Mouse (Mus musculus) 416B (cell line): ENCODE measurements around the gene Serpine2.

Source experiments
- DNase-seq: peaks from one replicate; pipeline ENCODE4 v3.0.0; 2011; ENCODE audit warnings: low read depth

The Serpine2 gene

DNA sequence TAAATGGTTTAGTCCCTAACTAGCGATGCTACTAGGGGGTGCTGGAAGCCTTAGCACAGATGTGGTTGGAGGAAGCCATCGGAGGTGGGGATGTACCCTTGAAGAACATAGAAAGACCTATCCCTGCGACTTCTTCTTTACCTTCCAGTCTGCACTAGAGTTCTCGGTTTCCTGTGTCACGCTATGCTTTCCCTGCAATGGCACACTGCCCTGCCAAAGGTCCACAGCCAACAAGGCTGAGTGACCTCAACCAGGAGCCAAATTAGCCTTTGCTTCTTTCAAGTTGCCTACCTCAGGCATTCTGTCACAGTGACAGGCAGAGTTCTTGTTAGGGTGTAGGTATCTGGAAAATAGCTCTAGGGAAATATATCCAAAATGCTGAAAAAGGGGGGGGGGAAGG lies 104.6 kb downstream of the Serpine2 start:
- DNase-seq, result no peak

DNA sequence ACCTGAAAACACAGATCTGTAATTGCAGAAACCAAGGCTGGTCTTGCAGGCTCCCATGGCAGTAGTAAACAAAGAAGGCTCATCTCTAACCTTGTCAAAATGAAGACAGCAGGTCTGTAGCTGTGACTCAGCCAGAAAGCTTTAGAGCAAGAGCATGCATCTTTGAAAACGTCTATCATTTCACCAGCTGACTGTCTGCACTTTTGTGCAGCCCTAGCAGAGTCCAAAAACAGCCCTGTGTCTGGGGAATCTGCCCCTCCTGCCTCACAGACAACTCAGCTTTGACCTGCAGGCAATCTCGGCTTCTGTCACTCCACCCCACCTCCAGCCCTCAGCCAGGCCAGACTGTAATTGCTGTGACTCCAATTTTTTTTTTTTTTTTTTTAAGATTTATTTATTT lies 105.6 kb downstream of the Serpine2 start:
- no peak for DNase-seq

- no peak for DNase-seq
Observed at GRCm38 (mm10) chr1:79754936-79755335, 106.0 kb downstream of the Serpine2 start.

- no peak for DNase-seq
Observed at GRCm38 (mm10) chr1:79753456-79753855, 107.5 kb downstream of the Serpine2 start.

DNA sequence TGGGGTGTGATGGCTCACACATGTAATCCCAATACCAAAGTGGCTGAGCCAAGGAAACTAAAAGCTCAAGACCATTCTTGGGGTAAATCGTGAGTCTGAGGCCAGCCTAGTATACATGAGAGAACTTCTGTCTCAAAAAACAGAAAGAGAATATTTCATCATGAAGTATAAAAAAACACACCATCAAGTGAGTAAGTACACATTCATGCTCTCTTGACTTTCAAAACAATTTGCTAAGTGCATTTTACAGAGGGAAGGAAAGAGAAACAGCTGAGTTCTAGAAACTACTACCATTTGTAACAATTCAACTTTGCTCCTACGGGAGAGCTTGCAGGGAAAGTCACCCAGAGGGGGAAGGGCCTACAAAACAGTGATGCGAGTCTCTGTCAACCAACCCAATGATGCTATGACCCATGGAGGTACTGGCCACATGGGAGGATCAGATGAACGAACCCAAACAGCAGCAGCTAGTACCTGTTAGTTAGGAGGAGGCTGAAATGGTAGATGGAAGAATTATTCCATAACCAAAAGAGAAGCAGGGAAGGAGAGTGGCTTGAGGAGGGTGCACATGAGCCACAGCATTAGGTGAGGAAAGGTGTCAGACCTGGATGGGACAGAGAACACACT lies 108.2 kb downstream of the Serpine2 start:
- DNase-seq, result no peak

DNA sequence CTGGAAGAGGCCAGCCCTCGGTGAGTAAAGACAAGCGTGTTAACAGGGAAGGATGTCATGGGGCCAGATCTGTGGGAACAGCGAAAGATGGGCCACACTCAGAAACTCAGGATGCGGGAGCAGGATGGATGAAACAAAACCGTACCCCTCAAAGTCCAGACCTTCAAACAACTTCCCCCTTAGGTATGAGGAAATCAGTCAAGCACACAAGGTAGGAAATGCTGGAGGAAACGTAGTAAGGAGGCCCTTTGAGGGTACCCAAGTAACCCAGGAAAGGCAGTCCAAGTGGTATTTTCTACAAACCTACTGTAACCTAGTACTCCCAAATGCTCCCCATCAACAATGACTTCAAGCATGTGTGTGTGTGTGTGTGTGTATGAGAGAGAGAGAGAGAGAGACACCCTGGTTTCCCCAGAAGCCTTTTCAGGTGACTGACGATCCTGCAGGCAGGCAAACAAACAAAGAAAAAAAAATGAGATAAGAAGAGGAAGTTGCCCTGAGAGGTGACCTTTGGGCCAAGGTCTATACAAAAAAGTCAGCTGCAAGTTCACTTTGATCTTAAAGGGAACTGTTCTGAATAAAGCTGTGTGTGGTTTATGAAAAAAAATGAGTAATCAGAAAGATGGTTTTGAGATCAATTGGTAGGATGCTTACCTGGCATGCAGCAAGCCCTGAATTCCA lies 108.8 kb downstream of the Serpine2 start:
- DNase-seq, result peak; percentile 63

DNA sequence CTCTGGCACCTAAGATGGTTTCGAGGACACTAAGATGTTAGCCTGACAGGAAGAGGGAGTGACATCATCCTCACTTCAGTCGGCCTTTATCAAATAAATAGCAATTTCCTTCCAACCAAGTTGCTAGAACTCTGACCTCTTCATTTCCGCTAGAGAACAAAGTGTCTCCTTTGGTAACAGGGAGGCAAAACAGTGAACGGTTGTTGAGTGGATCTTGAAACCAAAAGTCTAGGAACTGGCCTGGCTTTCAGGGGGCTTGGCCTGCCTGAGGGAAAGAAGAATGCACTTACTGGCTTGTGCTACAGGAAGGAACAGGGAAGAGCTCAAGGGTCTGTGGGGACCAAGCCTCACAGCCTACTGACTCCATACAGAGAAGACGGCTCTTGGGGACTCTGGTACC lies 109.8 kb downstream of the Serpine2 start:
- DNase-seq, result peak; percentile 43

DNA sequence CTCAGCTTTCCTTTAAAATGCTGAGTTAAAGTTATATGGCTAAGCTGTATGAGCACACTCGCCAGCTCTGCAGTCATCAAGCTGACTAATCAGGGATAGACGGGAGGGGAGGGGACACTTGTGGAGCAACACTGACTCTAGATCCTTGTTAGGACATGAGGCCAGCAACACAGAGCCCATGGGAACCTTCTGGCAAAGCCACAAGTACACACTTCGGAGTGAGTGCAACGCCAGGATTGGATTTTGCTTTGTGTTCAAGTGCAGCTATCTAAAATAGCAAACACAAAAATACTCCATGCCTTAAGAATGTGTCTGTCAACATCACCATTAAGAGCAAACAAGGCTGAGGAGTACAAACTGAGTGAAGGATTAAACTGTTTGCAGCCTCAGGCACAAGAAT lies 114.9 kb downstream of the Serpine2 start:
- DNase-seq, result no peak
